Mouse (Mus musculus) small intestine, adult 2 months (tissue): ENCODE results near the gene Tmbim4.

ENCODE experiments used
- CTCF ChIP-seq: fragments of 200-500 bp; IDR thresholded peaks from 2 replicates; pipeline ENCODE4 v1.5.1; 2012; ENCODE audit warnings: low read depth, mild to moderate bottlenecking, control low read depth, inconsistent platforms, low read length, moderate library complexity, mixed read lengths; ENCODE audit not compliant: insufficient replicate concordance, insufficient read length; ENCODE audit errors: extremely low read depth
- POLR2A ChIP-seq: fragments of 200-500 bp; IDR thresholded peaks from 2 replicates; pipeline ENCODE4 v1.6.1; 2012; ENCODE audit warnings: low read depth, mild to moderate bottlenecking, control low read depth, inconsistent platforms, low read length, moderate library complexity

GRCm38 (mm10) chr10:120201961-120202402, 592 bp downstream of the Tmbim4 start, which contains the start of gene Irak3:
- TF ChIP-seq CTCF (peak; percentile 97), POLR2A (no peak)
